Mouse (Mus musculus): Measurements from ENCODE around the gene Ppp2r1b.

Gene Ppp2r1b

GRCm38 (mm10) chr9:50849755-50850154 lies 4.7 kb downstream of the Ppp2r1b start:
- Histone ChIP-seq H3K27me3 (ENCODE audit: control insufficient read depth, insufficient read depth, low read length, poor library complexity, severe bottlenecking) (no peaks in the 10 kb centered on the region), H3K36me3 (ENCODE audit: control insufficient read depth, insufficient read depth, low read length, poor library complexity, severe bottlenecking) (no peaks in the 10 kb centered on the region)
- no peak for DNase-seq (ENCODE audit: low read depth, low spot score)

GRCm38 (mm10) chr9:50850271-50850670 lies 5.2 kb downstream of the Ppp2r1b start:
- no peak for DNase-seq (ENCODE audit: low read depth, low spot score)
- H3K36me3 ChIP-seq (ENCODE audit: control insufficient read depth, insufficient read depth, low read length, poor library complexity, severe bottlenecking), result no peaks in the 10 kb centered on the region
- H3K27me3 ChIP-seq (ENCODE audit: control insufficient read depth, insufficient read depth, low read length, poor library complexity, severe bottlenecking), result no peaks in the 10 kb centered on the region

GRCm38 (mm10) chr9:50850713-50851112 lies 5.6 kb downstream of the Ppp2r1b start:
- Histone ChIP-seq H3K27me3 (ENCODE audit: control insufficient read depth, insufficient read depth, low read length, poor library complexity, severe bottlenecking) (no peaks in the 10 kb centered on the region), H3K36me3 (ENCODE audit: control insufficient read depth, insufficient read depth, low read length, poor library complexity, severe bottlenecking) (no peaks in the 10 kb centered on the region)
- no peak for DNase-seq (ENCODE audit: low read depth, low spot score)

GRCm38 (mm10) chr9:50852634-50853349 lies 7.7 kb downstream of the Ppp2r1b start:
- DNase-seq (ENCODE audit: low read depth, low spot score), result peak; percentile 17
- Histone ChIP-seq H3K36me3 (ENCODE audit: control insufficient read depth, insufficient read depth, low read length, poor library complexity, severe bottlenecking) (no peaks in the 10 kb centered on the region), H3K27me3 (ENCODE audit: control insufficient read depth, insufficient read depth, low read length, poor library complexity, severe bottlenecking) (no peaks in the 10 kb centered on the region)

GRCm38 (mm10) chr9:50854376-50854775 lies 9.3 kb downstream of the Ppp2r1b start:
- no peaks in the 10 kb centered on the region; the same call in 1 of the 2 replicates for H3K36me3 ChIP-seq (ENCODE audit: control insufficient read depth, insufficient read depth, low read length, poor library complexity, severe bottlenecking)
- no peaks in the 10 kb centered on the region for H3K27me3 ChIP-seq (ENCODE audit: control insufficient read depth, insufficient read depth, low read length, poor library complexity, severe bottlenecking)
- no peak for DNase-seq (ENCODE audit: low read depth, low spot score)

GRCm38 (mm10) chr9:50855133-50855766 lies 10.1 kb downstream of the Ppp2r1b start:
- no peak for DNase-seq (ENCODE audit: low read depth, low spot score)
- no peaks in the 10 kb centered on the region for H3K27me3 ChIP-seq (ENCODE audit: control insufficient read depth, insufficient read depth, low read length, poor library complexity, severe bottlenecking)
- no peaks in the 10 kb centered on the region; the same call in 1 of the 2 replicates for H3K36me3 ChIP-seq (ENCODE audit: control insufficient read depth, insufficient read depth, low read length, poor library complexity, severe bottlenecking)

GRCm38 (mm10) chr9:50855780-50856179 lies 10.7 kb downstream of the Ppp2r1b start:
- Histone ChIP-seq H3K36me3 (ENCODE audit: control insufficient read depth, insufficient read depth, low read length, poor library complexity, severe bottlenecking) (peaks cover 3% of the 10 kb centered on the region; the same call in 1 of the 2 replicates), H3K27me3 (ENCODE audit: control insufficient read depth, insufficient read depth, low read length, poor library complexity, severe bottlenecking) (no peaks in the 10 kb centered on the region)
- no peak for DNase-seq (ENCODE audit: low read depth, low spot score)

GRCm38 (mm10) chr9:50856341-50857081 lies 11.4 kb downstream of the Ppp2r1b start:
- DNase-seq (ENCODE audit: low read depth, low spot score), result peak; percentile 89
- Histone ChIP-seq H3K36me3 (ENCODE audit: control insufficient read depth, insufficient read depth, low read length, poor library complexity, severe bottlenecking) (peaks cover 5% of the 10 kb centered on the region; the same call in 1 of the 2 replicates), H3K27me3 (ENCODE audit: control insufficient read depth, insufficient read depth, low read length, poor library complexity, severe bottlenecking) (no peaks in the 10 kb centered on the region)

GRCm38 (mm10) chr9:50857082-50857641 lies 12.1 kb downstream of the Ppp2r1b start:
- H3K27me3 ChIP-seq (ENCODE audit: control insufficient read depth, insufficient read depth, low read length, poor library complexity, severe bottlenecking), result no peaks in the 10 kb centered on the region
- no peak for DNase-seq (ENCODE audit: low read depth, low spot score)

GRCm38 (mm10) chr9:50858681-50859080 lies 13.6 kb downstream of the Ppp2r1b start:
- no peak for DNase-seq (ENCODE audit: low read depth, low spot score)
- H3K36me3 ChIP-seq (ENCODE audit: control insufficient read depth, insufficient read depth, low read length, poor library complexity, severe bottlenecking), result peaks cover 10% of the 10 kb centered on the region
- H3K27me3 ChIP-seq (ENCODE audit: control insufficient read depth, insufficient read depth, low read length, poor library complexity, severe bottlenecking), result no peaks in the 10 kb centered on the region

More at GRCm38 (mm10) chr9:50857082-50857641, 12.1 kb downstream of the Ppp2r1b start:
- H3K36me3 ChIP-seq (ENCODE audit: control insufficient read depth, insufficient read depth, low read length, poor library complexity, severe bottlenecking), result peaks cover 5% of the 10 kb centered on the region; the same call in 1 of the 2 replicates

- no peak for DNase-seq (ENCODE audit: low read depth, low spot score)
- Histone ChIP-seq H3K27me3 (ENCODE audit: control insufficient read depth, insufficient read depth, low read length, poor library complexity, severe bottlenecking) (no peaks in the 10 kb centered on the region), H3K36me3 (ENCODE audit: control insufficient read depth, insufficient read depth, low read length, poor library complexity, severe bottlenecking) (peaks cover 14% of the 10 kb centered on the region)
Measured at GRCm38 (mm10) chr9:50861119-50861839, 16.2 kb downstream of the Ppp2r1b start.

GRCm38 (mm10) chr9:50863824-50864223 lies 18.7 kb downstream of the Ppp2r1b start:
- DNase-seq (ENCODE audit: low read depth, low spot score), result no peak

GRCm38 (mm10) chr9:50864877-50865276 lies 19.8 kb downstream of the Ppp2r1b start:
- no peak for DNase-seq (ENCODE audit: low read depth, low spot score)
- Histone ChIP-seq H3K27me3 (ENCODE audit: control insufficient read depth, insufficient read depth, low read length, poor library complexity, severe bottlenecking) (no peaks in the 10 kb centered on the region), H3K36me3 (ENCODE audit: control insufficient read depth, insufficient read depth, low read length, poor library complexity, severe bottlenecking) (peaks cover 14% of the 10 kb centered on the region)

More at GRCm38 (mm10) chr9:50863824-50864223, 18.7 kb downstream of the Ppp2r1b start:
- no peaks in the 10 kb centered on the region for H3K27me3 ChIP-seq (ENCODE audit: control insufficient read depth, insufficient read depth, low read length, poor library complexity, severe bottlenecking)
- H3K36me3 ChIP-seq (ENCODE audit: control insufficient read depth, insufficient read depth, low read length, poor library complexity, severe bottlenecking), result peaks cover 14% of the 10 kb centered on the region

- Histone ChIP-seq H3K27me3 (ENCODE audit: control insufficient read depth, insufficient read depth, low read length, poor library complexity, severe bottlenecking) (no peaks in the 10 kb centered on the region), H3K36me3 (ENCODE audit: control insufficient read depth, insufficient read depth, low read length, poor library complexity, severe bottlenecking) (peaks cover 17% of the 10 kb centered on the region)
- DNase-seq (ENCODE audit: low read depth, low spot score), result no peak
Measured at GRCm38 (mm10) chr9:50865803-50866202, 20.7 kb downstream of the Ppp2r1b start.
